9 mouse cellular contexts compared by ENCODE assay signal in genomic region chr4:33589207-33589606, GRCm38 (mm10).
DNase-seq lines count a peak whose midpoint lies in the region; ATAC-seq and TF ChIP-seq lines count a peak whose summit lies in the region.
"Had no signal": no experiment of that assay in that cellular context is flagged by ENCODE, and none has a peak within 500 bp of the region (broad histone marks: within the 10 kb centered on the region; RNA-seq: fewer than 3 reads in every experiment).

No protein-coding gene starts in this region.

- 17% methylated on average over 8 of the region's 8 CpGs for WGBS in heart, embryonic 11.5 days (ENCODE audit: insufficient replicate concordance)
- WGBS in heart, adult 2 months = 36% methylated on average over 8 of the region's 8 CpGs
- WGBS in hindbrain, embryonic 13.5 days = 2% methylated on average over 8 of the region's 8 CpGs
- WGBS in neural tube, embryonic 13.5 days = 4% methylated on average over 8 of the region's 8 CpGs

- no peaks in the 10 kb centered on the region for H3K36me3 ChIP-seq in heart, embryonic 11.5 days (ENCODE audit: control insufficient read depth, insufficient read depth, low read length)
- no peaks in the 10 kb centered on the region for H3K36me3 ChIP-seq in heart, adult 2 months (ENCODE audit: control insufficient read depth, insufficient read depth, low read length)
- no peaks in the 10 kb centered on the region for H3K36me3 ChIP-seq in hindbrain, embryonic 13.5 days
- no peaks in the 10 kb centered on the region for H3K36me3 ChIP-seq in neural tube, embryonic 13.5 days

- no peak for TF ChIP-seq CTCF in heart, adult 2 months (IDR thresholded peaks at IDR 0.05)

- no peak for TF ChIP-seq EP300 in heart, adult 2 months (IDR thresholded peaks at IDR 0.05; ENCODE audit: insufficient read depth, low read depth, low read length)

- H3K4me3 ChIP-seq in heart, embryonic 11.5 days (ENCODE audit: low read depth, low read length) = no peak overlapping the region
- H3K4me3 ChIP-seq in heart, adult 2 months = no peak overlapping the region
- no peak overlapping the region for H3K4me3 ChIP-seq in hindbrain, embryonic 13.5 days
- H3K4me3 ChIP-seq in neural tube, embryonic 13.5 days = no peak overlapping the region
- H3K4me3 ChIP-seq: megakaryocyte, embryonic 14.5 days had no signal

- no peak for DNase-seq in heart, adult 2 months
- DNase-seq in cerebellum, postnatal 14 days = peak; percentile 29 to 38
- no peak for DNase-seq in MN1 (ENCODE audit: low spot score)
- DNase-seq in thymus, postnatal 36 days = no peak
- no peak for DNase-seq in kidney, adult 8-10 months

- peaks cover 29% of the 10 kb centered on the region; the same call in 1 of the 2 replicates for H3K4me1 ChIP-seq in heart, embryonic 11.5 days (ENCODE audit: control insufficient read depth, insufficient read depth, low read length)
- peaks cover 3% of the 10 kb centered on the region; the same call in 1 of the 2 replicates for H3K4me1 ChIP-seq in heart, adult 2 months (ENCODE audit: control insufficient read depth, insufficient read depth, low read length)
- peaks cover 39% of the 10 kb centered on the region for H3K4me1 ChIP-seq in hindbrain, embryonic 13.5 days (replicated peaks)
- H3K4me1 ChIP-seq in neural tube, embryonic 13.5 days (replicated peaks) = peaks cover 29% of the 10 kb centered on the region

- TF ChIP-seq POLR2A in heart, adult 2 months (IDR thresholded peaks at IDR 0.05; ENCODE audit: insufficient read depth, low read depth, low read length) = no peak

- intact Hi-C loops in heart, adult 2 months (cut with DNase I) = loop anchor here (5.0 kb wide), 1 partner anchor 192 kb away; no protein-coding TSS in a partner anchor

- H3K9me3 ChIP-seq in heart, embryonic 11.5 days (replicated peaks; ENCODE audit: control insufficient read depth, low read length) = peaks cover 8% of the 10 kb centered on the region
- H3K9me3 ChIP-seq in hindbrain, embryonic 13.5 days = peaks cover 4% of the 10 kb centered on the region
- peaks cover 9% of the 10 kb centered on the region for H3K9me3 ChIP-seq in neural tube, embryonic 13.5 days

- no peak overlapping the region for H3K9ac ChIP-seq in heart, embryonic 11.5 days (ENCODE audit: low read depth, low read length)
- H3K9ac ChIP-seq in heart, adult 2 months (ENCODE audit: low read depth, low read length) = no peak overlapping the region
- no peak overlapping the region for H3K9ac ChIP-seq in hindbrain, embryonic 13.5 days
- 0 out of 2 replicates have a peak overlapping the region, but pooled peaks have one; percentile 38 for H3K9ac ChIP-seq in neural tube, embryonic 13.5 days

- no peaks in the 10 kb centered on the region for H3K79me2 ChIP-seq in heart, adult 2 months (replicated peaks; ENCODE audit: control insufficient read depth, insufficient read depth, low read length)

- ATAC-seq in heart, embryonic 11.5 days (replicated peaks; ENCODE audit: insufficient number of reproducible peaks, low FRiP score, low TSS enrichment) = no peak
- 0 out of 2 replicates have a peak, but pooled peaks have one; percentile 24 for ATAC-seq in hindbrain, embryonic 13.5 days (ENCODE audit: low FRiP score)
- ATAC-seq in neural tube, embryonic 13.5 days (ENCODE audit: low read depth) = 0 out of 2 replicates have a peak, but pooled peaks have one; percentile 40

- peak overlapping the region; percentile 19 for H3K4me2 ChIP-seq in heart, embryonic 11.5 days
- H3K4me2 ChIP-seq in hindbrain, embryonic 13.5 days = peak overlapping the region; percentile 18; the same call in 1 of the 2 replicates
- peak overlapping the region; percentile 25 for H3K4me2 ChIP-seq in neural tube, embryonic 13.5 days

- peaks cover 2% of the 10 kb centered on the region; the same call in 1 of the 2 replicates for H3K27me3 ChIP-seq in heart, embryonic 11.5 days (ENCODE audit: control insufficient read depth, insufficient read depth, low read length)
- H3K27me3 ChIP-seq in heart, adult 2 months (ENCODE audit: control insufficient read depth, insufficient read depth, low read length) = no peaks in the 10 kb centered on the region
- H3K27me3 ChIP-seq in hindbrain, embryonic 13.5 days = no peaks in the 10 kb centered on the region
- H3K27me3 ChIP-seq in neural tube, embryonic 13.5 days = no peaks in the 10 kb centered on the region

- H3K27ac ChIP-seq in heart, embryonic 11.5 days (ENCODE audit: low read depth, low read length) = no peak overlapping the region
- H3K27ac ChIP-seq in heart, adult 2 months = no peak overlapping the region
- H3K27ac ChIP-seq in hindbrain, embryonic 13.5 days = no peak overlapping the region
- H3K27ac ChIP-seq in neural tube, embryonic 13.5 days (replicated peaks) = no peak overlapping the region

Comparison
In these comparisons a context has a peak if more than half of its experiments do, and no peak if none do; other contexts are left out.
1. DNase-seq: peak in cerebellum, postnatal 14 days (2 of 2); none in heart, adult 2 months (0 of 2), MN1 (single experiment), thymus, postnatal 36 days (0 of 2) and kidney, adult 8-10 months (0 of 2).
2. Peak in every context shown above with its lines, with median percentiles within 50 percentile points of each other: H3K4me2 ChIP-seq.